Mouse (Mus musculus): ENCODE results near the gene Minos1. TPM values are rescaled to one million over a fixed set of nuclear protein-coding genes. Genes with fewer than 3 reads are reported as not detected.

Gene Minos1
- polyA plus RNA-seq, 1 experiment from 2014 or later: 450 TPM

DNA sequence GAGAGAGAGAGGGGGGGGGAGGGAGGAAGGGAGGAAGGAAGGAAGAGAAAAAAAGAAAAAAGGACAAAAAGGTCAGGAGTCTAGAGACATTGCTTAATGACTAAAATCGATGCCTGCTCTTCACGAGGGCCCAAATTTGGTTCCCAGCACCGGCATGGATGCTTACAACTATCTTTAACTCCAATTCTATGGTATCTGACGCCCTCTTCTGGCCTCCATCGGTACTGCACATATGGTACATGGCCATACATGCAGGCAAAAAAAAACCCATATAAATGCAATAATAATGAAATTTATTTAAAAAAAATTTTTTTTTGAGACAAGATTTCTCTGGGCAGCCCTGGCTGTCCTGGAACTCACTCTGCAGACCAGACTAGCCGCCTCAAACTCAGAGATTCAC is 20.5 kb upstream of the Minos1 start:
- WGBS: 70% methylated on average over 6 of the region's 6 CpGs
- ATAC-seq (ENCODE audit: low FRiP score): no peak
- no peak overlapping the region for H3K9ac ChIP-seq

DNA sequence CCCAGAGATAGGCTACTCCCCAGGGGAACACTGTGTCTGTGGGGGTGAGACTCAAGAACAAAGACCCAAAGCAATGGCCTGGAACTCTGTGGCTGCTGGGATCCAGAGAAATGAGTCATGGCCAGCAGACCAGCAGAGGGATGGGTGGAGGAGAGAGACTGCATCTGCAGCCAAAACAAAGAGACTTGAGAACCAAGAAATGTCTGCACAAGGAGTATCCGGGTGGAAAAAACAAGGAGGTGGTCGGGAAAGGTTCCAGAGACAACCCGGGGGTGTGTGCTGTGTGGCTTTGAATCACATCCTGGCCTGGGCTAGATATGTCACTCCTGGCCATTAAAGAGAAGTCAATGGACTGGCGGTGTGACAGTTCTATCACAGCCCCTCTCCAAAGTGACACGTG is 15.8 kb upstream of the Minos1 start:
- ATAC-seq (ENCODE audit: low FRiP score): no peak
- Histone ChIP-seq H3K36me3 (replicated peaks; ENCODE audit: control insufficient read depth, insufficient read depth) (no peaks in the 10 kb centered on the region), H3K27ac (no peak overlapping the region), H3K9me3 (ENCODE audit: control insufficient read depth, low read length) (peaks cover 15% of the 10 kb centered on the region), H3K4me1 (replicated peaks; ENCODE audit: control insufficient read depth, insufficient read depth, low read length) (0 out of 2 replicates have a peak, but pooled peaks cover 3% of the 10 kb centered on the region), H3K9ac (no peak overlapping the region), H3K4me3 (replicated peaks; ENCODE audit: low read length) (no peak overlapping the region), H3K27me3 (ENCODE audit: control insufficient read depth, insufficient read depth, low read length) (no peaks in the 10 kb centered on the region), H3K4me2 (replicated peaks) (no peak overlapping the region)
- WGBS: 80% methylated on average over 5 of the region's 5 CpGs
- no peak for DNase-seq (ENCODE audit: low spot score)

More for the DNA sequence above, 20.5 kb upstream of the Minos1 start:
- peaks cover 15% of the 10 kb centered on the region for H3K9me3 ChIP-seq (ENCODE audit: control insufficient read depth, low read length)
- no peaks in the 10 kb centered on the region for H3K27me3 ChIP-seq (ENCODE audit: control insufficient read depth, insufficient read depth, low read length)
- no peak for DNase-seq (ENCODE audit: low spot score)
- no peaks in the 10 kb centered on the region for H3K36me3 ChIP-seq (replicated peaks; ENCODE audit: control insufficient read depth, insufficient read depth)
- no peak overlapping the region for H3K4me2 ChIP-seq (replicated peaks)
- H3K27ac ChIP-seq: no peak overlapping the region
- no peaks in the 10 kb centered on the region for H3K4me1 ChIP-seq (replicated peaks; ENCODE audit: control insufficient read depth, insufficient read depth, low read length)
- H3K4me3 ChIP-seq (replicated peaks; ENCODE audit: low read length): no peak overlapping the region

DNA sequence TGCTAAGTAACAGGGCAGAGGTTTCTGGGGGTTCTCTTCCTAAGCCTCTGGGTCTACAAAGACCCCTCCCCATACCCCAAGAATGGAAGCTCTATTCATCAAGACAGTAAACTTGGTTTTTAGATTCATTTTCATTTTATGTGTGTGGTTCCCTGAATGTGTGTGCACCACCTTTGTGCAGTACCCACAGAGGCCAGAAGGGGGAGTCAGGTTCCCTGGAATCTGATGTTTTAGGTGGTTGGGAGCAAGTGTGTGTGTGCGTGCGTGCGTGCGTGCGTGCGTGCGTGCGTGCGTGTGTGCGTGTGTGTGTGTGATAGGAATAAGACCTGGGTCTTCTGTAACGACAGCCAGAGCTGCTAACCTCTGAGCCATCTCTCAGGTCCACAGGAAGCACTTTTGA is 14.2 kb upstream of the Minos1 start:
- H3K36me3 ChIP-seq (replicated peaks; ENCODE audit: control insufficient read depth, insufficient read depth): no peaks in the 10 kb centered on the region
- ATAC-seq (ENCODE audit: low FRiP score) (no peak), DNase-seq (ENCODE audit: low spot score) (no peak)
- H3K4me2 ChIP-seq (replicated peaks): no peak overlapping the region
- peaks cover 15% of the 10 kb centered on the region for H3K9me3 ChIP-seq (ENCODE audit: control insufficient read depth, low read length)
- no peak overlapping the region for H3K4me3 ChIP-seq (replicated peaks; ENCODE audit: low read length)
- H3K27ac ChIP-seq: no peak overlapping the region
- H3K9ac ChIP-seq: no peak overlapping the region
- H3K27me3 ChIP-seq (ENCODE audit: control insufficient read depth, insufficient read depth, low read length): no peaks in the 10 kb centered on the region
- H3K4me1 ChIP-seq (replicated peaks; ENCODE audit: control insufficient read depth, insufficient read depth, low read length): 0 out of 2 replicates have a peak, but pooled peaks cover 3% of the 10 kb centered on the region
- 95% methylated on average over 11 of the region's 11 CpGs for WGBS

DNA sequence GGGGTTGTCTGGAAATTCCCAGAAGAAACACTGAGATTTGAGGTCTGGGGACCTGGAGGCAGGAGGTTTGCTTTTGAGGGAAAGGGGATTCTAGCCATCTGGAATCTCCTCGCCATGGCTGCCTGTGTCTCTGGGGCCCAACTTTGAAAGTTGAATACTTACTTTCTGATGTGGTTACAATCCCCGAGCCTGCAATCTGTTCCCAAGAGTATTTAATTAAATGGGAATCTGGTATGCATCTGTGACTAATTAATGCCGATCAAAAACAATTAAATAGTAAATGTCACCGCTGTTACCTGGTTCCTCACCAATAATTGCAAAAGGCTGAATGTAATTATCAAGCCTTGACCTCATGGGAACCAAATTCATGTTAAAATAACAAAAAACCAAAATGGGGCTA is 13.7 kb upstream of the Minos1 start:
- DNase-seq (ENCODE audit: low spot score) (no peak), ATAC-seq (ENCODE audit: low FRiP score) (no peak)
- no peak overlapping the region for H3K4me2 ChIP-seq (replicated peaks)
- WGBS: 54% methylated on average over 4 of the region's 4 CpGs
- 0 out of 2 replicates have a peak, but pooled peaks cover 3% of the 10 kb centered on the region for H3K4me1 ChIP-seq (replicated peaks; ENCODE audit: control insufficient read depth, insufficient read depth, low read length)
- no peak overlapping the region for H3K9ac ChIP-seq
- H3K27ac ChIP-seq: no peak overlapping the region
- H3K36me3 ChIP-seq (replicated peaks; ENCODE audit: control insufficient read depth, insufficient read depth): no peaks in the 10 kb centered on the region
- H3K4me3 ChIP-seq (replicated peaks; ENCODE audit: low read length): no peak overlapping the region
- no peaks in the 10 kb centered on the region for H3K27me3 ChIP-seq (ENCODE audit: control insufficient read depth, insufficient read depth, low read length)
- H3K9me3 ChIP-seq (ENCODE audit: control insufficient read depth, low read length): peaks cover 15% of the 10 kb centered on the region

DNA sequence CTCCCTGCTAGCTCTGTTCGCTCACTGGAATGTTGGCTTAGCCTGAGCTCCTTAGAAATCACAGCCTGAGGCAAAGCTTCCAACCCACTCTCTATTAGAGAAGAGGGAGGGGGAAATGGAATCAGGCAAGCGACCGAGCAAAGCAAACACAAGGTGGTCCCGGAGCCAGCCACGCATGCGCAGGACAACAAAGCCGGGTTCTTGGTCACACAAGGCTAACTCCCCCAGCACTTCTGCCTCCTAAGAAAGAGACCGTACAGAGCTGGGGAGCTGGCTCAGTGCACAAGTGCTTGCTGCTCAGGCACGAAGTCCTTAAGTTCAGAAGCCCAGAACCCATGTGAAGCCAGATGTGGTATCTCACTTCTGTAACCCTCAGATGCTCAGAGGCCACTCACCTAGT is 12.1 kb upstream of the Minos1 start:
- Histone ChIP-seq H3K36me3 (replicated peaks; ENCODE audit: control insufficient read depth, insufficient read depth) (no peaks in the 10 kb centered on the region), H3K27me3 (ENCODE audit: control insufficient read depth, insufficient read depth, low read length) (no peaks in the 10 kb centered on the region), H3K4me2 (replicated peaks) (peak overlapping the region; percentile 30), H3K4me1 (replicated peaks; ENCODE audit: control insufficient read depth, insufficient read depth, low read length) (0 out of 2 replicates have a peak, but pooled peaks cover 3% of the 10 kb centered on the region), H3K27ac (no peak overlapping the region), H3K4me3 (replicated peaks; ENCODE audit: low read length) (no peak overlapping the region), H3K9ac (no peak overlapping the region), H3K9me3 (ENCODE audit: control insufficient read depth, low read length) (peaks cover 6% of the 10 kb centered on the region)
- no peak for ATAC-seq (ENCODE audit: low FRiP score)
- 40% methylated on average over 9 of the region's 9 CpGs for WGBS
- peak; percentile 30 for DNase-seq (ENCODE audit: low spot score)

DNA sequence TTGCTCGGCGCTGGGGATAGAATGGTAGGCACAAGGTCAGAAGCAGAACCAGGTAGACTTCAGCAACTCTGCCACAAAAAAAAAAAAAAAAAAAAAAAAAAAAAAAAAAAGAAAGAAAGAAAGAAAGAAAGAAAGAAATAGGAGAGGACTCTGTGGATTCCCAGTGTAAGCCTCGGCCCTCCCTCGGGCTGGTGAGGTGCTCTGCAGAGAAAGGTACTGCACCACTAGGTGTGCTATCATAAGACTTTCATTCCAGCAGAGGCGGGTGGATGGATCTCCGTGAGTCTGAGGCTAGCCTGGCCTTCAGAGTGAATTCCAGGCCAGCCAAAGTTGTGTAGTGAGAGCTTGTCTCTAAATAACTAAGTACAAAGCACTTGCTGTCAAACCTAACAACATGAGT is 10.9 kb upstream of the Minos1 start:
- Histone ChIP-seq H3K4me1 (replicated peaks; ENCODE audit: control insufficient read depth, insufficient read depth, low read length) (0 out of 2 replicates have a peak, but pooled peaks cover 3% of the 10 kb centered on the region), H3K36me3 (replicated peaks; ENCODE audit: control insufficient read depth, insufficient read depth) (no peaks in the 10 kb centered on the region), H3K4me3 (replicated peaks; ENCODE audit: low read length) (no peak overlapping the region), H3K27ac (no peak overlapping the region), H3K27me3 (ENCODE audit: control insufficient read depth, insufficient read depth, low read length) (no peaks in the 10 kb centered on the region), H3K9me3 (ENCODE audit: control insufficient read depth, low read length) (no peaks in the 10 kb centered on the region), H3K4me2 (replicated peaks) (no peak overlapping the region), H3K9ac (no peak overlapping the region)
- 85% methylated on average over 6 of the region's 6 CpGs for WGBS
- no peak for ATAC-seq (ENCODE audit: low FRiP score)
- DNase-seq (ENCODE audit: low spot score): no peak

DNA sequence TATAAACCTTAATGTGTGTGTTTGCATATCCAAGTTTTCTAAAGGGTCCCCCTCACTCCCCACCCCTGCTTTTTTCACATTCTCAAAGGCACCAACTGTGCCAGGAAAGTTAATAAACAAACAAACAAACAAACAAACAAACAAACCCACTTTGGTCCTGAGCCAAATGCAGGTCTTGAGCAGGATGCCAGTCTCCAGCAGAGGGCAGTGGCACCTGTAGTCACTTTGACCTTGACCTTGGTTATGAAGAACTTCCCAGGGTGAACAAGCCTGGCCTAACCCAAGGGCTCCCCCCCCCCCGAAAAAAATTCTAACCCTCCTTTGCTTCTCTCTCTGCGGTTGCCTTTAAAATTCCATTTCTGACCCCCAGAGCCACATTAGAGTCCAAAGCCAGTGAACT is 9.4 kb upstream of the Minos1 start:
- DNase-seq (ENCODE audit: low spot score) (no peak), ATAC-seq (ENCODE audit: low FRiP score) (no peak)
- H3K36me3 ChIP-seq (replicated peaks; ENCODE audit: control insufficient read depth, insufficient read depth): no peaks in the 10 kb centered on the region
- no peaks in the 10 kb centered on the region for H3K27me3 ChIP-seq (ENCODE audit: control insufficient read depth, insufficient read depth, low read length)
- H3K9ac ChIP-seq: no peak overlapping the region
- no peak overlapping the region for H3K27ac ChIP-seq
- H3K9me3 ChIP-seq (ENCODE audit: control insufficient read depth, low read length): no peaks in the 10 kb centered on the region
- 72% methylated on average over 2 of the region's 2 CpGs for WGBS
- H3K4me1 ChIP-seq (replicated peaks; ENCODE audit: control insufficient read depth, insufficient read depth, low read length): 0 out of 2 replicates have a peak, but pooled peaks cover 3% of the 10 kb centered on the region
- no peak overlapping the region for H3K4me2 ChIP-seq (replicated peaks)
- no peak overlapping the region for H3K4me3 ChIP-seq (replicated peaks; ENCODE audit: low read length)

DNA sequence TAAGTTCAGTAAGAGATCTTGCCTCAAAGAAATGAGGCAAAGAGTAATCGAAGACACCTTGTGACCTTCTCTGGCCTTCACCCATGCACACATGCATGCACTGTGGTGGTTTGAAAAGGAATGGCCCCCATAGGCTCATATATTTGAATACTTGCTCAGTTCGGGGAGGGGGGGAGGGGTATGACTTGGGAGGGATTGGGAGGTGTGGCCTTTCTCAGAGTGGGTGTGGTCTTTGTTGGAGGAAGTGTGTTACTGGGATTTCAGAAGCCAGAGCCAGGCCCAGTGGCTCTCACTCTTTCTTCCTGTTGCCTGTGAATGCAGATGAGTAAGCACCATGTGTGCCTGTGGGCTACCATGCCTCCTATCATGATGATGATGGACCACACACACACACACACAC is 5.1 kb upstream of the Minos1 start:
- ATAC-seq (ENCODE audit: low FRiP score) (no peak), DNase-seq (ENCODE audit: low spot score) (no peak)
- no peak overlapping the region for H3K27ac ChIP-seq
- no peak overlapping the region for H3K4me3 ChIP-seq (replicated peaks; ENCODE audit: low read length)
- H3K9ac ChIP-seq: no peak overlapping the region
- no peaks in the 10 kb centered on the region for H3K27me3 ChIP-seq (ENCODE audit: control insufficient read depth, insufficient read depth, low read length)
- H3K9me3 ChIP-seq (ENCODE audit: control insufficient read depth, low read length): no peaks in the 10 kb centered on the region
- no peaks in the 10 kb centered on the region for H3K36me3 ChIP-seq (replicated peaks; ENCODE audit: control insufficient read depth, insufficient read depth)
- H3K4me2 ChIP-seq (replicated peaks): no peak overlapping the region
- 86% methylated on average over 2 of the region's 2 CpGs for WGBS
- H3K4me1 ChIP-seq (replicated peaks; ENCODE audit: control insufficient read depth, insufficient read depth, low read length): peaks cover 6% of the 10 kb centered on the region; the same call in 1 of the 2 replicates

DNA sequence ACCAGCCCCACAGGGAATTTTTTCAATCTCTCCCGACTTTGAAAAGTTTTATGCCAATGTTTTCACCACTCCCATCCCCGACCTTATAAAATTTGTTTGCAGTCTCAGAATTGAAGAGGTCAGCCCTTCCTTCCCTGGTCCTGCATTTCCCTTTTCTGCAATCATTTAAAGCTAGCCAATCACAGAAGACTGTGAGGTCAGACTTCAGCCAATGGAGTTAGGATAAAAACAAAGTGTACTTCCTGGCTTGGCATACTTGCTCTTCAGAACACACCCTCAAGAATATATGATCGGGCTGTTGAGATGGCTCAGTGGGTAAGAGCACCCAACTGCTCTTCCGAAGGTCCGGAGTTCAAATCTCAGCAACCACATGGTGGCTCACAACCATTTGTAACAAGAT is 2.2 kb upstream of the Minos1 start:
- peaks cover 21% of the 10 kb centered on the region for H3K4me1 ChIP-seq (replicated peaks; ENCODE audit: control insufficient read depth, insufficient read depth, low read length)
- no peaks in the 10 kb centered on the region for H3K27me3 ChIP-seq (ENCODE audit: control insufficient read depth, insufficient read depth, low read length)
- 80% methylated on average over 5 of the region's 5 CpGs for WGBS
- H3K4me2 ChIP-seq (replicated peaks): no peak overlapping the region
- H3K36me3 ChIP-seq (replicated peaks; ENCODE audit: control insufficient read depth, insufficient read depth): no peaks in the 10 kb centered on the region
- H3K4me3 ChIP-seq (replicated peaks; ENCODE audit: low read length): no peak overlapping the region
- ATAC-seq (ENCODE audit: low FRiP score) (no peak), DNase-seq (ENCODE audit: low spot score) (no peak)
- no peak overlapping the region for H3K27ac ChIP-seq
- no peak overlapping the region for H3K9ac ChIP-seq
- no peaks in the 10 kb centered on the region for H3K9me3 ChIP-seq (ENCODE audit: control insufficient read depth, low read length)

Data from hindbrain, embryonic 14.5 days (tissue).